Mouse (Mus musculus) neural tube, embryonic 13.5 days (tissue): ENCODE measurements at regions not wholly inside any gene's neighbourhood (a gene's known extent, or its start where the extent isn't known, plus 50 kb on each side); places are given as distances from the start of the nearest gene placed in this dataset.

ENCODE experiments used
- ATAC-seq: fragments of 200-750 bp; cut with Nextera tagmentation; 2 replicates; pipeline ENCODE4 v1.8.0; 2017; ENCODE audit warnings: low read depth, mild to moderate bottlenecking, moderate TSS enrichment, moderate library complexity
- H3K27ac ChIP-seq: fragments of 300-500 bp; sonication (generic); replicated peaks from 2 replicates; pipeline ENCODE4 v1.5.1; 2015; ENCODE audit warnings: moderate library complexity, mild to moderate bottlenecking, inconsistent platforms
- H3K27me3 ChIP-seq: fragments of 300-500 bp; sonication (generic); 2 replicates; pipeline ENCODE4 v1.6.1; 2015; ENCODE audit warnings: mild to moderate bottlenecking, inconsistent platforms
- H3K36me3 ChIP-seq: fragments of 300-500 bp; sonication (generic); 2 replicates; pipeline ENCODE4 v1.6.1; 2015; ENCODE audit warnings: mild to moderate bottlenecking, inconsistent platforms
- H3K4me1 ChIP-seq: fragments of 300-500 bp; sonication (generic); replicated peaks from 2 replicates; pipeline ENCODE4 v1.6.1; 2015; ENCODE audit warnings: inconsistent platforms
- H3K4me2 ChIP-seq: fragments of 300-500 bp; sonication (generic); 2 replicates; pipeline ENCODE4 v1.6.1; 2015; ENCODE audit warnings: inconsistent platforms, mild to moderate bottlenecking, moderate library complexity
- H3K4me3 ChIP-seq: fragments of 300-500 bp; sonication (generic); 2 replicates; pipeline ENCODE4 v1.5.1; 2015; ENCODE audit warnings: mild to moderate bottlenecking, inconsistent platforms
- H3K9ac ChIP-seq: fragments of 300-500 bp; sonication (generic); 2 replicates; pipeline ENCODE4 v1.6.1; 2015; ENCODE audit warnings: moderate library complexity, mild to moderate bottlenecking, inconsistent platforms
- H3K9me3 ChIP-seq: fragments of 300-500 bp; sonication (generic); 2 replicates; pipeline ENCODE4 v1.6.1; 2016; ENCODE audit warnings: inconsistent platforms
- WGBS: fragments of 180-500 bp; shearing (Covaris S2); methylation state at CpG from one replicate; pipeline ENCODE4 v1.1.7; 2015; 5-methylcytosine and 5-hydroxymethylcytosine counted together

DNA sequence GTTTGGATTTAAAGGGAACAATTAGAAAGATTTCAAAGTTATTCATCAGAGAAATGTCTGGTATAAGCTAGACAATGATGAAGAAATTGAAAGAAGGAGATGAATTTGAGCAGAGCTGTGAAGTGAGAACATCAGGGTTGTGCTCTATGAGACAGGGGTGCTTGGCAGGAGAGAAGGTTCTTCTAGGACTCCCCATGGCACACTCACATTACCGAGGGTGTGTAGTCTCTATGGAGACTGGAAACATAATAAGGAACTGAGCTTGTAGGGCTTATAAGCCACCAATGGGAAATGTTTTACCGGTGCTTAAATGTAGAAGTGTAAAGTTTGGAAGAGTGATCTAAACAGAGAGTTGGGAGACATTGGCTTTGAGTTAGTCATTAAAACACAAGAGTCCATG lies 889.9 kb downstream of the Stim2 start:
- ATAC-seq, result no peak
- WGBS, result 86% methylated on average over 2 of the region's 2 CpGs

DNA sequence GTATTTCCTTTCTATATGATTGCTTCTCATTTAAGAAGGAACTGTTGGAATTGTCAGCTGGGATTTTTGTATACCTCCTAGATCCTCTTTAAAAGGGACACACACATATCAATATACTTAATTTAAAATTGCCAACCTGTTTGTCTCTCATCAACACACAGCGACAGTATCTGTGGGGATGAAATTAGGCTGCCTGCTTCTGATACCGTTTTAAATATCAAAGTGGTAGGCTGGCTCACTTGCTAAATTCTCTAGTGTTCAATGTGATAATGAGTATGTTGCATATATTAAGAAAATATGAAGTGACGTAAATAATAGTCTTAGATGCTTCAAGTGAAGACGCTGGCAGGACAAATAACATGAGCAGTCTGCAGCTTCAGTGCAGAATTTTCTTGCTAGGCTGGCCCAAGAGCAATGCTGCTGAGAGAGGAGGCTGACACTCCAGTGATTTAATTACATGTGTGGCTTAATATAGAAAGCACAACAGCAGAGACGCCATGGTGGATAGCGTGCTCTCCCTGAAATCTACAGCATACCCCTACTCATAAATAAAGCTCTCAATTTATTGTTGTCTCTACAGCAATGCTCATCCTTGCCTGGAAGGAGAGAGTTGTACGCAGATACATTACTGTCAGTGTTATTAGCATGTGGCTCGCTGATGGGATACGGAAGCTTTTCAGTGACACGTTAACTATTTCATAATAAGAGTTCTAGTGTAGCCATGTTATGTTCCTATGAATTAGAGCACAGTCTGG lies 896.4 kb downstream of the Stim2 start:
- 59% methylated on average over 10 of the region's 10 CpGs for WGBS
- ATAC-seq, result peak; percentile 69
- H3K4me3 ChIP-seq, result no peak overlapping the region; the same call in 1 of the 2 replicates
- H3K4me1 ChIP-seq, result no peaks in the 10 kb centered on the region
- H3K9ac ChIP-seq, result no peak overlapping the region
- no peaks in the 10 kb centered on the region for H3K27me3 ChIP-seq
- no peaks in the 10 kb centered on the region for H3K9me3 ChIP-seq
- H3K36me3 ChIP-seq, result no peaks in the 10 kb centered on the region
- no peak overlapping the region; the same call in 1 of the 2 replicates for H3K27ac ChIP-seq
- peak overlapping the region; percentile 6 for H3K4me2 ChIP-seq

More for the DNA sequence above, 889.9 kb downstream of the Stim2 start:
- Histone ChIP-seq H3K27ac (no peak overlapping the region), H3K4me3 (no peak overlapping the region), H3K9ac (no peak overlapping the region), H3K4me2 (no peak overlapping the region), H3K4me1 (no peaks in the 10 kb centered on the region), H3K27me3 (no peaks in the 10 kb centered on the region), H3K9me3 (no peaks in the 10 kb centered on the region), H3K36me3 (no peaks in the 10 kb centered on the region)
